Mouse (Mus musculus): ENCODE measurements around the gene Gigyf2.
"Not testable (repeated sequence)": the region's sequence is repeated elsewhere in the genome, so short reads cannot be mapped to it uniquely, and the experiment has no call there.

The Gigyf2 gene

DNA sequence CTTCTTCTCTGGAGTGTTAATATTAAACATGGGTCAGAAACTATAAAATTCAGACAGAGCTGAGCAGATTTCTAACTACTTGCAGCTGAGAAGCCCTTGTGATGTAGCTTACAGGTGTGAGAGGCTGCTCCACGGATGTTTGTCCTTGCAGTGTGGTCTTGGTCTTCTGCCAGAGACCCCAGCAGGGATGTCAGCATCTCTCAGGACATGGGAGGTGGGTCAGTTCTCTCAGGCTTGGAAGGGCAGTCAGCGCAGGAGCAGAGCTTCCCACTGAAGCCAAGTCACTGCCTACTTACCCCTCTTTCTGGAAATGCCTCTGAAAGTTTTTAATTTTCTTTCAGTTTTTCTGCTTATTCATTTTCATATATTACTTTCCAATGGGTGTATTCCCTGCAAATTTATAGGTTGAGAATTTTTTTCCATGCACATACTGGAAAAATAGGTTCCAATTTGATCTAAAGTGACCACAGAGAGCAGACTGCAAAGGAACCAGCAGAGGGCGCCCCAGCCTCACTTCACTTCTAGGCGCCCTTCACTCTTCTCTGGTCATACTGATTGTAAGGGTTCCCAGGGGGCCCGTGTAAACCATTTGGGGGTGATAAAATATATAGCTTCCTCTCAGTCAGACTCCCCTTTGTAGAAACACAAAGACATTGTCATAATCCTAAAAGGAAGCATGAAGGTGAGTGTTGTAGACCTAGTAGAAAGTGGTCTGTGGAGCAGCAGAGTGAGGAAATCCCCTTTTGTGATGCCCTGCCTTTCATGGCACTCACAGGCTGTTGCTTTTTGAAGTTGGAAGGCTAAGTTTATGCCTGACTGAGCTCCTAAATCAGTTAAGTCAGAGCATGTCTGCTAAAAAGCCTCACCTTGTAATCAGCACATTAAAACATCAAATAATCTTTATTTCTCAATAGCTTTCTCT is 120.6 kb downstream of the Gigyf2 start:
- DNase-seq (ENCODE audit: low read depth): peak; percentile 72

- DNase-seq (ENCODE audit: low read depth): no peak
Measured at GRCm38 (mm10) chr1:87449432-87449831, 122.6 kb downstream of the Gigyf2 start.

- DNase-seq (ENCODE audit: low read depth): no peak
Measured at GRCm38 (mm10) chr1:87456425-87456824, 129.6 kb downstream of the Gigyf2 start.

- no peak for DNase-seq (ENCODE audit: low read depth)
Measured at GRCm38 (mm10) chr1:87458045-87458444, 131.2 kb downstream of the Gigyf2 start.

DNA sequence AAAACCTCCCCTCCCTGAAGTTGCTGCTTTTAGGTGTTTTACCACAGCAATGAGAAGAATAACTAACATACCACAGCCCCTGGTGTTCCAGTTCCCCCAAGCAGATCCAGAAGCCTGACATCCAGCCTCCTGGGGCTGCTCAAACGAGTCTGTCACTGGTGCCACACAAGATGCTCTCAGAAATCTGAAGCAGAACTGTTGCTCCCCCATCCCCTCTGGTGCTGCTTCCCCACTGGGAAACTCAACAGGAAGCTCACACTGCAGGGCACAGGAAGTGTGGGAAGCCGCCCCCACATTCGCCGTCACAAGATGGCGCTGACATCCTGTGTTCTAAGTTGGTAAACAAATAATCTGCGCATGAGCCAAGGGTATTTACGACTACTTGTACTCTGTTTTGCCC is 133.1 kb downstream of the Gigyf2 start:
- DNase-seq (ENCODE audit: low read depth): not testable (repeated sequence)

DNA sequence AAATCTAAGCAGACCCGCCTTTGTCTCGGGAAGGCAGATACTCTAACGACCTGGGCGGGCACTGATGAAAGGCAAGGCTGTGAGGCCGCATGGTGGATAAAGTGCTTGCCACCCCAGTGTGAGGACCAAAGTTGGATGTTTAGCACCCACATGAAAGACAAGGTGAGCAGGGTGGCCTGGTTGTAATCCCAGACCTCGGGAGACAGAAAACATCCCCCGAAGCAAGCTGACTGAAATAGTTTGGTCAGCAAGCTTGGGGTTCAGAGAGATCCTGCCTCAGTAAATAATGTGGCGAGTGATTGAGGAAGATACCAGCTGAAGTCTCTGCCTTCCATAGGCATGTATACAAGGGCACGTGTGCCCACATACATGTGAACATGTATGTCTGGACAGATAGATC is 140.7 kb downstream of the Gigyf2 start:
- no peak for DNase-seq (ENCODE audit: low read depth)

- DNase-seq (ENCODE audit: low read depth): no peak
Measured at GRCm38 (mm10) chr1:87468321-87468720, 141.5 kb downstream of the Gigyf2 start.

DNA sequence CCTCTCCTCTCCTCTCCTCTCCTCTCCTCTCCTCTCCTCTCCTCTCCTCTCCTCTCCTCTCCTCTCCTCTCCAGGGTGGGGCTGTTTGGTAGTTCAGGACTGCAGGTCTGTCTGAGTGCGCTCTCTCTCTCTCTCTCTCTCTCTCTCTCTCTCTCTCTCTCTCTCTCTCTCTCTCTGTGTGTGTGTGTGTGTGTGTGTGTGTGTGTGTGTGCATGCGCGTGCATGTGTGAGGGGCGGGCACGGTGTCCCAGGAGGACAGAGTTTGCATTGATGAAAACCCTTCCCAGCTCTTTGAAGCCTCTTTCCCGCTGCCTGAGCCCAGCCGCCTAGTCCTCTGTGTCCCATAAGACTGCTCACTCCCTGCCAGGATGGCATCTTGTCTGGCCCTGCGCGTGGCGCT is 143.2 kb downstream of the Gigyf2 start, which contains the start of gene Snorc:
TSS of gene Snorc (plus strand) at position 301 of the 400 bp plus-strand sequence.
- not testable (repeated sequence) for DNase-seq (ENCODE audit: low read depth)

- no peak for DNase-seq (ENCODE audit: low read depth)
Measured at GRCm38 (mm10) chr1:87471914-87472313, 145.1 kb downstream of the Gigyf2 start.

DNA sequence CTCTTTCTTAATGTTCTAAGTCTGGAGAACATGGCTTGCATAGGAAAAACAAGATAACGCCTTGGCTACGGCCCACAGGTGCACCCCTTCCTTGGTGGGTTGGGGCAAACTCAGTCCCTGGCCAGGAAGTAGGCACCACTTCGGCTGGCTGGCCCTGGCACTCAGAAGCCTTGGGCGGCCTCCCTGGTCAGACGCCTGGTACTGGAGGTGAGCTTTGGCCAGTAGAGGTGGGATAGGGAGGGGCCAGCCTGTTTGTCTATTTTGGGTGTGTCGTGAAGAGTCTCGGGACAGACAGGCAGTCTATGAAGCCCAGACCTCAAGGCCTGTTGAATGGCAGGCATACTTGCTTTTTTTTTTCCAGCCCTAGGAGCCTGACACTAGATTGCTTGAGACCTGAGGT is 145.8 kb downstream of the Gigyf2 start:
- no peak for DNase-seq (ENCODE audit: low read depth)

GRCm38 (mm10) chr1:87475076-87475895 is 148.5 kb downstream of the Gigyf2 start:
- no peak for DNase-seq (ENCODE audit: low read depth)

GRCm38 (mm10) chr1:87482546-87482945 is 155.7 kb downstream of the Gigyf2 start:
- no peak for DNase-seq (ENCODE audit: low read depth)

- no peak for DNase-seq (ENCODE audit: low read depth)
Measured at GRCm38 (mm10) chr1:87486386-87486785, 159.6 kb downstream of the Gigyf2 start.

- DNase-seq (ENCODE audit: low read depth): no peak
Measured at GRCm38 (mm10) chr1:87492285-87492684, 165.5 kb downstream of the Gigyf2 start.

DNA sequence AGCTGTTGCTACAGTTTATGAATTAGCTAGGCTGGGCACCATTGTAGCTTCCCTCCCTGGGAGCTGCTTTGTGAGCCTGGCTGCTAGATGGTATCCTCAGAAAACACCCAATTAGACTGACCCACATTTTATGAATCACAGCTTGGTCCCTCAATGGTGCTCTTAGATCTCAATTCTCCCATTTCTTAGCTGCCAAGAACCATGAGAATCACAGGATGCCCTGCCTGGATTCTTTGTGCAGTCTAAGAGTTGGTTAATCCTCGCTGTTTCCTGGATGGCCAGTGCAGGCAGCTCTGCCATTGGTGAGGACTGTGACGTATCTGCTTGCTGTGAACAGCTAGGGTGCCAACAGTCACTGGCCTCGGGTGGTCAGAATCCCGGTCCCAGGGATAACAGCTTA is 166.7 kb downstream of the Gigyf2 start:
- no peak for DNase-seq (ENCODE audit: low read depth)

All from naive thymus-derived CD4-positive, alpha-beta T cell, adult 2 months (primary cell).